Mouse (Mus musculus): ENCODE results near the gene Ppp1r12a. TPM values are rescaled to one million over a fixed set of nuclear protein-coding genes. Genes with fewer than 3 reads are reported as not detected.

Ppp1r12a gene
- polyA plus RNA-seq, 1 experiment from 2014 or later, result 88.9 TPM

GRCm38 (mm10) chr10:108163021-108163410, 1.0 kb downstream of the Ppp1r12a start:
- no peaks in the 10 kb centered on the region for H3K9me3 ChIP-seq (replicated peaks)
- peak overlapping the region; percentile 72 for H3K4me2 ChIP-seq
- H3K4me3 ChIP-seq, result peak overlapping the region; percentile 94
- H3K27ac ChIP-seq, result peak overlapping the region; percentile 99
- H3K36me3 ChIP-seq, result no peaks in the 10 kb centered on the region
- H3K27me3 ChIP-seq, result no peaks in the 10 kb centered on the region
- peaks cover 27% of the 10 kb centered on the region for H3K4me1 ChIP-seq (replicated peaks)
- WGBS, result under 1% methylated on average over 12 of the region's 12 CpGs
- no peak for ATAC-seq (replicated peaks; ENCODE audit: insufficient number of reproducible peaks, insufficient read depth, low FRiP score, low read depth)
- peak overlapping the region; percentile 100 for H3K9ac ChIP-seq

- WGBS, result 9% methylated on average over 3 of the region's 3 CpGs
- Histone ChIP-seq H3K36me3 (no peaks in the 10 kb centered on the region), H3K27me3 (no peaks in the 10 kb centered on the region), H3K4me3 (peak overlapping the region; percentile 94), H3K9ac (peak overlapping the region; percentile 100), H3K9me3 (replicated peaks) (no peaks in the 10 kb centered on the region), H3K27ac (peak overlapping the region; percentile 99), H3K4me2 (peak overlapping the region; percentile 72), H3K4me1 (replicated peaks) (peaks cover 32% of the 10 kb centered on the region)
- ATAC-seq (replicated peaks; ENCODE audit: insufficient number of reproducible peaks, insufficient read depth, low FRiP score, low read depth), result no peak
Observed at GRCm38 (mm10) chr10:108163451-108163850, 1.5 kb downstream of the Ppp1r12a start.

- no peaks in the 10 kb centered on the region for H3K9me3 ChIP-seq (replicated peaks)
- H3K4me3 ChIP-seq, result no peak overlapping the region
- H3K4me2 ChIP-seq, result peak overlapping the region; percentile 43
- peak overlapping the region; percentile 84 for H3K27ac ChIP-seq
- peaks cover 49% of the 10 kb centered on the region for H3K4me1 ChIP-seq (replicated peaks)
- no peak overlapping the region for H3K9ac ChIP-seq
- peak; percentile 86 for ATAC-seq (replicated peaks; ENCODE audit: insufficient number of reproducible peaks, insufficient read depth, low FRiP score, low read depth)
- WGBS, result 43% methylated on average over 5 of the region's 5 CpGs
- H3K27me3 ChIP-seq, result no peaks in the 10 kb centered on the region
- H3K36me3 ChIP-seq, result no peaks in the 10 kb centered on the region
Observed at GRCm38 (mm10) chr10:108167823-108168222, 5.8 kb downstream of the Ppp1r12a start.

GRCm38 (mm10) chr10:108170818-108171217, 8.8 kb downstream of the Ppp1r12a start:
- ATAC-seq (replicated peaks; ENCODE audit: insufficient number of reproducible peaks, insufficient read depth, low FRiP score, low read depth), result no peak
- H3K9ac ChIP-seq, result no peak overlapping the region
- 33% methylated on average over 3 of the region's 3 CpGs for WGBS
- peak overlapping the region; percentile 28 for H3K4me2 ChIP-seq
- H3K4me1 ChIP-seq (replicated peaks), result peaks cover 58% of the 10 kb centered on the region
- no peak overlapping the region for H3K4me3 ChIP-seq
- no peaks in the 10 kb centered on the region for H3K9me3 ChIP-seq (replicated peaks)
- no peaks in the 10 kb centered on the region for H3K36me3 ChIP-seq
- H3K27ac ChIP-seq, result peak overlapping the region; percentile 47
- no peaks in the 10 kb centered on the region for H3K27me3 ChIP-seq

GRCm38 (mm10) chr10:108171637-108172036, 9.6 kb downstream of the Ppp1r12a start:
- H3K4me2 ChIP-seq, result 0 out of 2 replicates have a peak overlapping the region, but pooled peaks have one; percentile 6

GRCm38 (mm10) chr10:108172817-108173563, 11.0 kb downstream of the Ppp1r12a start:
- no peak for ATAC-seq (replicated peaks; ENCODE audit: insufficient number of reproducible peaks, insufficient read depth, low FRiP score, low read depth)
- peak overlapping the region; percentile 12 for H3K4me2 ChIP-seq

More at GRCm38 (mm10) chr10:108171637-108172036, 9.6 kb downstream of the Ppp1r12a start:
- no peaks in the 10 kb centered on the region for H3K9me3 ChIP-seq (replicated peaks)
- H3K27me3 ChIP-seq, result no peaks in the 10 kb centered on the region
- no peak for ATAC-seq (replicated peaks; ENCODE audit: insufficient number of reproducible peaks, insufficient read depth, low FRiP score, low read depth)
- H3K27ac ChIP-seq, result peak overlapping the region; percentile 61
- H3K4me3 ChIP-seq, result no peak overlapping the region
- H3K4me1 ChIP-seq (replicated peaks), result peaks cover 55% of the 10 kb centered on the region
- no peak overlapping the region for H3K9ac ChIP-seq
- H3K36me3 ChIP-seq, result no peaks in the 10 kb centered on the region
- 35% methylated on average over 3 of the region's 3 CpGs for WGBS

GRCm38 (mm10) chr10:108174107-108174506, 12.1 kb downstream of the Ppp1r12a start:
- WGBS, result 51% methylated on average over 5 of the region's 5 CpGs
- no peak overlapping the region for H3K9ac ChIP-seq

More at GRCm38 (mm10) chr10:108172817-108173563, 11.0 kb downstream of the Ppp1r12a start:
- no peaks in the 10 kb centered on the region for H3K9me3 ChIP-seq (replicated peaks)
- no peaks in the 10 kb centered on the region for H3K36me3 ChIP-seq
- H3K27me3 ChIP-seq, result no peaks in the 10 kb centered on the region
- peak overlapping the region; percentile 81 for H3K27ac ChIP-seq
- peaks cover 51% of the 10 kb centered on the region for H3K4me1 ChIP-seq (replicated peaks)
- 29% methylated on average over 6 of the region's 6 CpGs for WGBS
- no peak overlapping the region for H3K4me3 ChIP-seq
- no peak overlapping the region for H3K9ac ChIP-seq

GRCm38 (mm10) chr10:108175885-108176284, 13.9 kb downstream of the Ppp1r12a start:
- no peak for ATAC-seq (replicated peaks; ENCODE audit: insufficient number of reproducible peaks, insufficient read depth, low FRiP score, low read depth)
- 51% methylated on average over 2 of the region's 2 CpGs for WGBS
- Histone ChIP-seq H3K27me3 (no peaks in the 10 kb centered on the region), H3K9me3 (replicated peaks) (no peaks in the 10 kb centered on the region), H3K36me3 (no peaks in the 10 kb centered on the region), H3K4me2 (no peak overlapping the region), H3K4me3 (no peak overlapping the region), H3K4me1 (replicated peaks) (peaks cover 55% of the 10 kb centered on the region), H3K27ac (no peak overlapping the region), H3K9ac (no peak overlapping the region)

More at GRCm38 (mm10) chr10:108174107-108174506, 12.1 kb downstream of the Ppp1r12a start:
- Histone ChIP-seq H3K4me3 (no peak overlapping the region), H3K27ac (no peak overlapping the region), H3K4me1 (replicated peaks) (peaks cover 53% of the 10 kb centered on the region), H3K4me2 (no peak overlapping the region), H3K27me3 (no peaks in the 10 kb centered on the region), H3K36me3 (no peaks in the 10 kb centered on the region), H3K9me3 (replicated peaks) (no peaks in the 10 kb centered on the region)
- no peak for ATAC-seq (replicated peaks; ENCODE audit: insufficient number of reproducible peaks, insufficient read depth, low FRiP score, low read depth)

- H3K4me2 ChIP-seq, result no peak overlapping the region
- peaks cover 45% of the 10 kb centered on the region for H3K4me1 ChIP-seq (replicated peaks)
- H3K9ac ChIP-seq, result no peak overlapping the region
- no peak overlapping the region for H3K4me3 ChIP-seq
- no peaks in the 10 kb centered on the region for H3K9me3 ChIP-seq (replicated peaks)
- H3K36me3 ChIP-seq, result no peaks in the 10 kb centered on the region
- no peaks in the 10 kb centered on the region for H3K27me3 ChIP-seq
- ATAC-seq (replicated peaks; ENCODE audit: insufficient number of reproducible peaks, insufficient read depth, low FRiP score, low read depth), result no peak
- H3K27ac ChIP-seq, result no peak overlapping the region
- WGBS, result 73% methylated on average over 6 of the region's 6 CpGs
Observed at GRCm38 (mm10) chr10:108178285-108178848, 16.4 kb downstream of the Ppp1r12a start.

GRCm38 (mm10) chr10:108179404-108179803, 17.4 kb downstream of the Ppp1r12a start:
- Histone ChIP-seq H3K27me3 (no peaks in the 10 kb centered on the region), H3K9me3 (replicated peaks) (no peaks in the 10 kb centered on the region), H3K4me1 (replicated peaks) (peaks cover 43% of the 10 kb centered on the region), H3K36me3 (no peaks in the 10 kb centered on the region), H3K4me2 (no peak overlapping the region), H3K9ac (no peak overlapping the region; the same call in 1 of the 2 replicates), H3K4me3 (no peak overlapping the region), H3K27ac (peak overlapping the region; percentile 54)
- ATAC-seq (replicated peaks; ENCODE audit: insufficient number of reproducible peaks, insufficient read depth, low FRiP score, low read depth), result no peak
- WGBS, result 17% methylated on average over 3 of the region's 3 CpGs

- no peaks in the 10 kb centered on the region for H3K9me3 ChIP-seq (replicated peaks)
- no peak overlapping the region for H3K27ac ChIP-seq
- peaks cover 45% of the 10 kb centered on the region for H3K4me1 ChIP-seq (replicated peaks)
- no peaks in the 10 kb centered on the region for H3K27me3 ChIP-seq
- WGBS, result 88% methylated on average over 2 of the region's 2 CpGs
- H3K36me3 ChIP-seq, result no peaks in the 10 kb centered on the region
- H3K4me3 ChIP-seq, result no peak overlapping the region
- no peak for ATAC-seq (replicated peaks; ENCODE audit: insufficient number of reproducible peaks, insufficient read depth, low FRiP score, low read depth)
- no peak overlapping the region for H3K4me2 ChIP-seq
- H3K9ac ChIP-seq, result no peak overlapping the region
Observed at GRCm38 (mm10) chr10:108180313-108180712, 18.3 kb downstream of the Ppp1r12a start.
